In genomic region chr11:106054600-106054999, GRCm38 (mm10) we compare ENCODE assay signal across 19 mouse cellular contexts. TPM values are rescaled to one million over a fixed set of nuclear protein-coding genes. Genes with fewer than 3 reads are reported as not detected.
DNase-seq lines count a peak whose midpoint lies in the region; ATAC-seq and TF ChIP-seq lines count a peak whose summit lies in the region.
"Had no signal": no experiment of that assay in that cellular context is flagged by ENCODE, and none has a peak within 500 bp of the region (broad histone marks: within the 10 kb centered on the region; RNA-seq: fewer than 3 reads in every experiment).

No protein-coding gene starts in this region.

- no peak overlapping the region for H3K4me3 ChIP-seq in intestine, postnatal 0 days (ENCODE audit: low read depth, low read length)
- no peak overlapping the region for H3K4me3 ChIP-seq in liver, adult 2 months (ENCODE audit: insufficient read depth, low read depth, low read length)
- H3K4me3 ChIP-seq in liver, embryonic 14.5 days (ENCODE audit: insufficient read depth in 1 of 2, low read depth in 2 of 2, low read length in 2 of 2), result no peak overlapping the region
- no peak overlapping the region for H3K4me3 ChIP-seq in small intestine, adult 2 months (ENCODE audit: low read depth, low read length)
- H3K4me3 ChIP-seq: embryonic facial prominence, embryonic 15.5 days; erythroblast, embryonic 14.5 days; forebrain, embryonic 10.5 days; heart, adult 2 months; heart, embryonic 15.5 days; hindbrain, embryonic 15.5 days had no signal

- no peak overlapping the region for H3K9ac ChIP-seq in intestine, postnatal 0 days (ENCODE audit: low read depth, low read length)
- no peak overlapping the region for H3K9ac ChIP-seq in liver, adult 2 months (ENCODE audit: low read depth, low read length)
- H3K9ac ChIP-seq in liver, embryonic 14.5 days (replicated peaks), result no peak overlapping the region
- H3K9ac ChIP-seq: embryonic facial prominence, embryonic 15.5 days; heart, embryonic 15.5 days; hindbrain, embryonic 15.5 days had no signal

- TF ChIP-seq CTCF in intestine, postnatal 0 days (IDR thresholded peaks at IDR 0.05; ENCODE audit: low read depth), result no peak
- TF ChIP-seq CTCF in liver, adult 2 months (IDR thresholded peaks at IDR 0.05; ENCODE audit: low read depth, low read length), result no peak
- no peak; the same call in 1 of the 2 replicates for TF ChIP-seq CTCF in liver, embryonic 14.5 days (IDR thresholded peaks at IDR 0.05; ENCODE audit: low read depth)
- TF ChIP-seq CTCF in small intestine, adult 2 months (IDR thresholded peaks at IDR 0.05; ENCODE audit: extremely low read depth, insufficient read length, insufficient replicate concordance, low read depth, low read length), result no peak

- no peak for DNase-seq in liver, adult 2 months (ENCODE audit: extremely low read depth, low read depth, low spot score)
- no peak for DNase-seq in liver, embryonic 14.5 days (ENCODE audit: low read depth in 3 of 3, low spot score in 3 of 3)
- no peak for DNase-seq in urinary bladder, adult 2 months (ENCODE audit: low spot score)
- no peak for DNase-seq in layer of hippocampus, adult 18-20 months (ENCODE audit: low spot score in 2 of 2)
- no peak for DNase-seq in layer of hippocampus, postnatal 14 days (ENCODE audit: low spot score in 2 of 2)
- DNase-seq: adrenal gland, adult 8-10 months; cerebellum, adult 2 months; cerebellum, postnatal 10 days; gastrocnemius, postnatal 14 days; heart, adult 2 months had no signal

- no peaks in the 10 kb centered on the region for H3K27me3 ChIP-seq in intestine, postnatal 0 days (replicated peaks; ENCODE audit: control insufficient read depth, insufficient read depth, low read length)
- no peaks in the 10 kb centered on the region for H3K27me3 ChIP-seq in liver, adult 2 months (ENCODE audit: control insufficient read depth, insufficient read depth, low read length)
- H3K27me3 ChIP-seq in liver, embryonic 14.5 days (ENCODE audit: control insufficient read depth, insufficient read depth, low read length), result no peaks in the 10 kb centered on the region
- no peaks in the 10 kb centered on the region for H3K27me3 ChIP-seq in small intestine, adult 2 months (ENCODE audit: control insufficient read depth, insufficient read depth, low read length)
- H3K27me3 ChIP-seq: embryonic facial prominence, embryonic 15.5 days; heart, embryonic 15.5 days; hindbrain, embryonic 15.5 days had no signal

- H3K9me3 ChIP-seq in intestine, postnatal 0 days (ENCODE audit: control insufficient read depth), result no peaks in the 10 kb centered on the region
- H3K9me3 ChIP-seq in liver, embryonic 14.5 days (ENCODE audit: control insufficient read depth, low read length), result no peaks in the 10 kb centered on the region
- H3K9me3 ChIP-seq: embryonic facial prominence, embryonic 15.5 days; forebrain, embryonic 10.5 days; heart, embryonic 15.5 days; hindbrain, embryonic 15.5 days had no signal

- H3K36me3 ChIP-seq in intestine, postnatal 0 days (ENCODE audit: control insufficient read depth, insufficient read depth), result peaks cover 78% of the 10 kb centered on the region
- H3K36me3 ChIP-seq in liver, adult 2 months (ENCODE audit: control insufficient read depth, insufficient read depth, low read length), result peaks cover 12% of the 10 kb centered on the region
- H3K36me3 ChIP-seq in liver, embryonic 14.5 days (replicated peaks; ENCODE audit: control insufficient read depth, insufficient read depth, low read depth), result peaks cover 58% of the 10 kb centered on the region
- H3K36me3 ChIP-seq in small intestine, adult 2 months (ENCODE audit: control insufficient read depth, insufficient read depth, low read length), result peaks cover 57% of the 10 kb centered on the region

- no peak overlapping the region for H3K4me2 ChIP-seq in intestine, postnatal 0 days (replicated peaks; ENCODE audit: low read depth)
- H3K4me2 ChIP-seq in liver, embryonic 14.5 days (ENCODE audit: low read depth), result no peak overlapping the region
- H3K4me2 ChIP-seq: embryonic facial prominence, embryonic 15.5 days; heart, embryonic 11.5 days; heart, embryonic 15.5 days; hindbrain, embryonic 15.5 days had no signal

- H3K4me1 ChIP-seq in intestine, postnatal 0 days (replicated peaks; ENCODE audit: control insufficient read depth, insufficient read depth, low read length), result no peaks in the 10 kb centered on the region; the same call in 1 of the 2 replicates
- peaks cover 9% of the 10 kb centered on the region; the same call in 1 of the 2 replicates for H3K4me1 ChIP-seq in liver, adult 2 months (ENCODE audit: control insufficient read depth, insufficient read depth, low read length)
- H3K4me1 ChIP-seq in liver, embryonic 14.5 days (replicated peaks; ENCODE audit: control insufficient read depth in 2 of 2, insufficient read depth in 2 of 2, low read length in 1 of 2), result peaks cover 30 to 34% of the 10 kb centered on the region in 2 experiments
- peaks cover 24% of the 10 kb centered on the region for H3K4me1 ChIP-seq in small intestine, adult 2 months (ENCODE audit: control insufficient read depth, insufficient read depth, insufficient read length, low read length)
- H3K4me1 ChIP-seq: embryonic facial prominence, embryonic 15.5 days; forebrain, embryonic 10.5 days; heart, embryonic 15.5 days; hindbrain, embryonic 15.5 days had no signal

- H3K27ac ChIP-seq in intestine, postnatal 0 days (ENCODE audit: low read depth, low read length), result peak overlapping the region; percentile 82
- H3K27ac ChIP-seq in liver, adult 2 months (replicated peaks; ENCODE audit: insufficient read depth, low read depth, low read length), result peak overlapping the region; percentile 37
- no peak overlapping the region for H3K27ac ChIP-seq in liver, embryonic 14.5 days
- H3K27ac ChIP-seq in small intestine, adult 2 months (ENCODE audit: insufficient read depth, low read depth, low read length), result peak overlapping the region; percentile 81
- H3K27ac ChIP-seq: embryonic facial prominence, embryonic 15.5 days; forebrain, embryonic 10.5 days; heart, adult 2 months; heart, embryonic 15.5 days; hindbrain, embryonic 15.5 days had no signal

- WGBS in intestine, postnatal 0 days, result 92% methylated on average over 8 of the region's 8 CpGs
- 96% methylated on average over 8 of the region's 8 CpGs for WGBS in liver, adult 2 months
- 43% methylated on average over 8 of the region's 8 CpGs for WGBS in liver, embryonic 14.5 days (ENCODE audit: insufficient replicate concordance)
- 92% methylated on average over 8 of the region's 8 CpGs for WGBS in small intestine, adult 2 months

- TF ChIP-seq POLR2A in liver, adult 2 months (IDR thresholded peaks at IDR 0.05; ENCODE audit: extremely low read depth, insufficient read depth, low read length), result no peak
- TF ChIP-seq POLR2A in small intestine, adult 2 months (IDR thresholded peaks at IDR 0.05; ENCODE audit: low read depth, low read length), result no peak

- H3K79me2 ChIP-seq in liver, adult 2 months (ENCODE audit: control insufficient read depth, insufficient read depth, low read length), result no peaks in the 10 kb centered on the region

- TF ChIP-seq EP300 in liver, embryonic 14.5 days (IDR thresholded peaks at IDR 0.05; ENCODE audit: low read depth), result peak; percentile 27; the same call in 1 of the 2 replicates

- ATAC-seq in intestine, postnatal 0 days, result no peak
- ATAC-seq in liver, embryonic 14.5 days (ENCODE audit: insufficient read depth), result peak; percentile 39; the same call in 1 of the 2 replicates
- ATAC-seq: forebrain, embryonic 14.5 days had no signal

RNA-seq across cellular contexts. Expression of gene Taco1, which starts 11.3 kb away (rescaled TPM):
- 9.0 and 9.2 TPM in 2 replicates for polyA plus RNA-seq in intestine, postnatal 0 days (2015; fragmentation: Nextera tagmentation; extraction: Ambion mirVana)
- 31.3 and 33.7 TPM in 2 replicates for total RNA-seq in liver, adult 2 months (2014; rRNA removed)
- 19.1 and 20.0 TPM in 2 replicates for polyA plus RNA-seq in liver, adult 2 months (2012; rRNA removed)
- 7.3 and 10.0 TPM in 2 replicates for polyA plus RNA-seq in liver, embryonic 14.5 days (2012; rRNA removed)
- 4.8 and 5.2 TPM in 2 replicates for polyA plus RNA-seq in liver, embryonic 14.5 days (2014; fragmentation: Nextera tagmentation; extraction: Ambion mirVana)
- 8.3 TPM in 2 replicates for polyA plus RNA-seq in small intestine, adult 2 months (2012; rRNA removed)
- 11.3 and 13.1 TPM in 2 replicates for polyA plus RNA-seq in urinary bladder, adult 2 months (2012; rRNA removed)
- 10 to 100 TPM; 18.3 TPM for total RNA-seq in layer of hippocampus, adult 18-20 months (2021)
- total RNA-seq in layer of hippocampus, postnatal 14 days (2021), result 10 to 100 TPM; 17.3 to 18.1 TPM

RNA-seq across cellular contexts. Expression of gene Dcaf7, which starts 17.9 kb away (rescaled TPM):
- polyA plus RNA-seq in intestine, postnatal 0 days (2015; fragmentation: Nextera tagmentation; extraction: Ambion mirVana), result 30.8 and 31.3 TPM in 2 replicates
- 17.1 and 24.0 TPM in 2 replicates for total RNA-seq in liver, adult 2 months (2014; rRNA removed)
- 15.9 and 18.3 TPM in 2 replicates for polyA plus RNA-seq in liver, adult 2 months (2012; rRNA removed)
- polyA plus RNA-seq in liver, embryonic 14.5 days (2012; rRNA removed), result 15.4 and 15.5 TPM in 2 replicates
- 21.6 and 25.9 TPM in 2 replicates for polyA plus RNA-seq in liver, embryonic 14.5 days (2014; fragmentation: Nextera tagmentation; extraction: Ambion mirVana)
- polyA plus RNA-seq in small intestine, adult 2 months (2012; rRNA removed), result 18.7 and 30.9 TPM in 2 replicates
- 38.9 and 40.4 TPM in 2 replicates for polyA plus RNA-seq in urinary bladder, adult 2 months (2012; rRNA removed)
- total RNA-seq in layer of hippocampus, adult 18-20 months (2021), result 100 to 1,000 TPM; 129 to 131 TPM
- 100 to 1,000 TPM; 159 to 180 TPM for total RNA-seq in layer of hippocampus, postnatal 14 days (2021)

RNA-seq across cellular contexts. Expression of gene Map3k3, which starts 29.8 kb away (rescaled TPM):
- 6.2 and 6.6 TPM in 2 replicates for polyA plus RNA-seq in intestine, postnatal 0 days (2015; fragmentation: Nextera tagmentation; extraction: Ambion mirVana)
- total RNA-seq in liver, adult 2 months (2014; rRNA removed), result 12.3 and 14.9 TPM in 2 replicates
- 7.6 and 9.7 TPM in 2 replicates for polyA plus RNA-seq in liver, adult 2 months (2012; rRNA removed)
- 5.2 and 5.5 TPM in 2 replicates for polyA plus RNA-seq in liver, embryonic 14.5 days (2012; rRNA removed)
- polyA plus RNA-seq in liver, embryonic 14.5 days (2014; fragmentation: Nextera tagmentation; extraction: Ambion mirVana), result 3.8 and 5.4 TPM in 2 replicates
- 10.0 and 15.1 TPM in 2 replicates for polyA plus RNA-seq in small intestine, adult 2 months (2012; rRNA removed)
- 38.1 and 39.1 TPM in 2 replicates for polyA plus RNA-seq in urinary bladder, adult 2 months (2012; rRNA removed)
- total RNA-seq in layer of hippocampus, adult 18-20 months (2021), result 10 to 100 TPM; 30.4 to 32.6 TPM
- 10 to 100 TPM; 25.5 to 29.3 TPM for total RNA-seq in layer of hippocampus, postnatal 14 days (2021)

RNA-seq across cellular contexts. Expression of gene Kcnh6, which starts 46.7 kb away (rescaled TPM):
- 0.94 and 1.6 TPM in 2 replicates for polyA plus RNA-seq in intestine, postnatal 0 days (2015; fragmentation: Nextera tagmentation; extraction: Ambion mirVana)
- total RNA-seq in liver, adult 2 months (2014; rRNA removed), result not detected in 2 replicates
- polyA plus RNA-seq in liver, adult 2 months (2012; rRNA removed), result not detected in 2 replicates
- 0.01 TPM in 2 replicates for polyA plus RNA-seq in liver, embryonic 14.5 days (2012; rRNA removed)
- not detected in 2 replicates for polyA plus RNA-seq in liver, embryonic 14.5 days (2014; fragmentation: Nextera tagmentation; extraction: Ambion mirVana)
- 0.88 and 2.6 TPM in 2 replicates for polyA plus RNA-seq in small intestine, adult 2 months (2012; rRNA removed)
- 0.04 TPM in 2 replicates for polyA plus RNA-seq in urinary bladder, adult 2 months (2012; rRNA removed)
- total RNA-seq in layer of hippocampus, adult 18-20 months (2021), result under 1 TPM; 0.72 to 0.94 TPM
- total RNA-seq in layer of hippocampus, postnatal 14 days (2021), result under 1 TPM; 0.60 to 0.98 TPM
- total RNA-seq: gastrocnemius, postnatal 14 days; heart, adult 2 months had no signal
- polyA plus RNA-seq: erythroblast, embryonic 14.5 days had no signal
